Mouse (Mus musculus): Measurements from ENCODE around the gene Vmn1r218. TPM values are rescaled to one million over a fixed set of nuclear protein-coding genes. Genes with fewer than 3 reads are reported as not detected.

Vmn1r218 gene
- total and polyA plus RNA-seq, 3 experiments: not detected

DNA sequence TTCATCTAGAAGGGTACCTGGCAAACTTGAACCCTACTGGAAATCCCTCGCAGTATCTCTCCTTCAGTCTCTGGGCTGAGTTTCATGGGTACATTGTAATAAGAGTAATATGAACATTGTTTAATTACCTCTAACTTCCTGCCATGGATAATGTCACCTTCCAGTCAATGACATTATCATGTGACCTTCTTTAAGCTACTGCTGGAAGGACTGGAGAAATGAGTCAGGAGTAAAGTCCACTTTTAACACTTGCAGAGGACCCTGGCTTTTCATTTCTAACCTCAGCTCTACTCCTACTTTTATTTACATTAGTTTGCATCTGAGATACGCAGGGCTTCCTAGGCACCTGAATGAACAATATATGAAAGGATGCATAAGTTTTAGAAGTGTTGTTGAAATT is 12.3 kb upstream of the Vmn1r218 start:
- Histone ChIP-seq H3K4me1 (ENCODE audit: control insufficient read depth in 1 of 2, insufficient read depth in 2 of 2) (no peaks in the 10 kb centered on the region), H3K4me3 (replicated peaks in 1 of 3; ENCODE audit: low read depth in 2 of 3, low read length in 2 of 3, poor library complexity in 1 of 3) (no peak overlapping the region), H3K27me3 (replicated peaks) (no peaks in the 10 kb centered on the region), H3K4me2 (ENCODE audit: insufficient read depth, low read depth, poor library complexity, severe bottlenecking) (no peak overlapping the region), H3K9me3 (replicated peaks; ENCODE audit: low read length) (no peaks in the 10 kb centered on the region), H3K9ac (ENCODE audit: insufficient read depth, low read depth) (no peak overlapping the region), H3K27ac (ENCODE audit: insufficient read depth, low read depth) (no peak overlapping the region), H3K36me3 (replicated peaks in 1 of 2; ENCODE audit: control insufficient read depth in 1 of 2, insufficient read depth in 1 of 2, low read length in 1 of 2) (no peaks in the 10 kb centered on the region), H3K79me2 (replicated peaks; ENCODE audit: control insufficient read depth, extremely low read depth, insufficient read depth, poor library complexity, severe bottlenecking) (no peaks in the 10 kb centered on the region)
- TF ChIP-seq ZC3H11A (IDR thresholded peaks at IDR 0.05; ENCODE audit: low read depth, low read length) (no peak), RAD21 (IDR thresholded peaks at IDR 0.05; ENCODE audit: low read depth, low read length) (no peak), POLR2A (IDR thresholded peaks at IDR 0.05; ENCODE audit: low read depth, low read length) (no peak), USF1 (IDR thresholded peaks at IDR 0.05; ENCODE audit: low read depth, low read length) (no peak), ZNF384 (IDR thresholded peaks at IDR 0.05; ENCODE audit: low read depth, low read length) (no peak), CHD1 (IDR thresholded peaks at IDR 0.05; ENCODE audit: low read depth, low read length) (no peak), UBTF (IDR thresholded peaks at IDR 0.05; ENCODE audit: low read depth, low read length) (no peak), ZKSCAN1 (IDR thresholded peaks at IDR 0.05; ENCODE audit: borderline replicate concordance, low read depth, low read length) (no peak)
- dilution Hi-C loops (cut with MboI; ENCODE audit: extremely low pct_ligation_motif_present, extremely low pct_unique_long_range_greater_than_20kb, low sequenced_read_pairs) (no loop called here), in situ Hi-C loops (cut with MboI; ENCODE audit: low pct_ligation_motif_present, low pct_unique_long_range_greater_than_20kb, low sequenced_read_pairs) (no loop called here)
- no peak for DNase-seq (ENCODE audit: extremely low read depth)

DNA sequence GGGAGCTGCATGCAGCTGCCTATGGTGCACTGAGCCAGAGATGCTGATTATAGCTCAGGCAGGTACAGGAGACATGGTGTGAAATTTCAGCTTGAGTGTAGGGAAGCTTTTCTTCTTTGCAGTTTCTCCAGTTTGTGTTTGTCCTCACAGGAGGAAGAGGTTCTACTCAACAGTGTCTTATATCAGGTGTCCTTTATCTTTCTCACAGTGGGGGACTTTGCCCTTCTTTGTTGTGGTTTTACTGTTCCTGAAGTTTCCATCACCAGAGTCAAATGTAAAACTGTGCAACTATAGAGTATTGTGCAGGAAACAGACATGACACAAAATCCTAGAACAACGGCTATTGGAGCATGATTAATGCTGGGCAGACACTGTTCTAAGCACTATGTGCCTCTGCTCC is 546 bp downstream of the Vmn1r218 start:
- dilution Hi-C loops (cut with MboI; ENCODE audit: extremely low pct_ligation_motif_present, extremely low pct_unique_long_range_greater_than_20kb, low sequenced_read_pairs) (no loop called here), in situ Hi-C loops (cut with MboI; ENCODE audit: low pct_ligation_motif_present, low pct_unique_long_range_greater_than_20kb, low sequenced_read_pairs) (no loop called here)
- TF ChIP-seq CHD2 (IDR thresholded peaks at IDR 0.05; ENCODE audit: low read length): no peak
- TF ChIP-seq POLR2A (IDR thresholded peaks at IDR 0.05; ENCODE audit: low read depth, low read length): no peak
- TF ChIP-seq SIN3A (IDR thresholded peaks at IDR 0.05; ENCODE audit: low read length): no peak
- TF ChIP-seq ELF1 (IDR thresholded peaks at IDR 0.05; ENCODE audit: low read depth, low read length): no peak
- no peaks in the 10 kb centered on the region for H3K36me3 ChIP-seq (replicated peaks in 1 of 2; ENCODE audit: control insufficient read depth in 1 of 2, insufficient read depth in 1 of 2, low read length in 1 of 2)
- no peak overlapping the region for H3K4me3 ChIP-seq (replicated peaks in 1 of 3; ENCODE audit: low read depth in 2 of 3, low read length in 2 of 3, poor library complexity in 1 of 3)
- no peak overlapping the region for H3K9ac ChIP-seq (ENCODE audit: insufficient read depth, low read depth)
- no peaks in the 10 kb centered on the region for H3K27me3 ChIP-seq (replicated peaks)
- H3K9me3 ChIP-seq (replicated peaks; ENCODE audit: low read length): no peaks in the 10 kb centered on the region
- H3K4me2 ChIP-seq (ENCODE audit: insufficient read depth, low read depth, poor library complexity, severe bottlenecking): no peak overlapping the region
- H3K4me1 ChIP-seq (ENCODE audit: control insufficient read depth in 1 of 2, insufficient read depth in 2 of 2): no peaks in the 10 kb centered on the region
- no peaks in the 10 kb centered on the region for H3K79me2 ChIP-seq (replicated peaks; ENCODE audit: control insufficient read depth, extremely low read depth, insufficient read depth, poor library complexity, severe bottlenecking)
- no peak overlapping the region for H3K27ac ChIP-seq (ENCODE audit: insufficient read depth, low read depth)
- DNase-seq (ENCODE audit: extremely low read depth): no peak

DNA sequence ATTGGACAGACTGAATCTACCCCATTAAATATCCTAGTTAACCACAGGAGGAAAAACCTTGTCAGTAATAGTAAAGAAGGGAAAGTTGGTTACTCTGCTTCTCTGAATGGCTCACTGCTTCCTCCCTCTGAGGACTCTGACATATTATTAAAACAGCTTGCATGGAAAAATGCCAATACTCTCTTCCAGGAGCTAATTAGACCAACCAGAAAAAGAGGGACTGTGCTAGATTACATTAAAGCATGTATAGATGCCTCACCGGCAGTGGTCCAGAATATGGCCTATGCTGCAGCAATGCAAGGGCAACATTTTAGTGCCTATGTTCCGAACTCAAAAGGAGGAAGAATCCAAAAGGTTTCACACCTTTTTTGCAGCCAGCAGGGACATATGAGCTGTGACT is 5.9 kb downstream of the Vmn1r218 start:
- H3K27me3 ChIP-seq (replicated peaks): no peaks in the 10 kb centered on the region
- no peak for TF ChIP-seq CTCF (conservative IDR thresholded peaks at IDR 0.05 in 1 of 2, IDR thresholded peaks at IDR 0.05 in 1 of 2; ENCODE audit: low read depth in 2 of 2, low read length in 2 of 2)
- TF ChIP-seq CHD1 (IDR thresholded peaks at IDR 0.05; ENCODE audit: low read depth, low read length): no peak
- TF ChIP-seq MAZ (IDR thresholded peaks at IDR 0.05; ENCODE audit: low read depth, low read length): no peak
- TF ChIP-seq SMC3 (IDR thresholded peaks at IDR 0.05; ENCODE audit: low read depth, low read length): no peak
- no peak for TF ChIP-seq PAX5 (IDR thresholded peaks at IDR 0.05; ENCODE audit: low read length)
- no peak for TF ChIP-seq ZNF384 (IDR thresholded peaks at IDR 0.05; ENCODE audit: low read depth, low read length)
- TF ChIP-seq E2F4 (IDR thresholded peaks at IDR 0.05; ENCODE audit: insufficient replicate concordance, low read depth, low read length): no peak
- TF ChIP-seq CHD2 (IDR thresholded peaks at IDR 0.05; ENCODE audit: low read length): no peak
- TF ChIP-seq EP300 (IDR thresholded peaks at IDR 0.05; ENCODE audit: low read length): no peak
- no peak for TF ChIP-seq IRF4 (IDR thresholded peaks at IDR 0.05; ENCODE audit: low read depth, low read length)
- no peak for TF ChIP-seq USF2 (conservative IDR thresholded peaks at IDR 0.05; ENCODE audit: low read depth, low read length)
- TF ChIP-seq POLR2A (IDR thresholded peaks at IDR 0.05; ENCODE audit: low read depth, low read length): no peak
- TF ChIP-seq ETS1 (conservative IDR thresholded peaks at IDR 0.05; ENCODE audit: low read depth, low read length): no peak
- TF ChIP-seq UBTF (IDR thresholded peaks at IDR 0.05; ENCODE audit: low read depth, low read length): no peak
- TF ChIP-seq JUN (IDR thresholded peaks at IDR 0.05; ENCODE audit: insufficient read depth, low read depth, low read length): no peak
- no peak for TF ChIP-seq KAT2A (IDR thresholded peaks at IDR 0.05; ENCODE audit: insufficient replicate concordance, low read length)
- dilution Hi-C loops (cut with MboI; ENCODE audit: extremely low pct_ligation_motif_present, extremely low pct_unique_long_range_greater_than_20kb, low sequenced_read_pairs): no loop called here
- no peaks in the 10 kb centered on the region for H3K4me1 ChIP-seq (ENCODE audit: control insufficient read depth in 1 of 2, insufficient read depth in 2 of 2)
- H3K4me3 ChIP-seq (replicated peaks in 1 of 3; ENCODE audit: low read depth in 2 of 3, low read length in 2 of 3, poor library complexity in 1 of 3): no peak overlapping the region
- no peak overlapping the region for H3K9ac ChIP-seq (ENCODE audit: insufficient read depth, low read depth)
- no peaks in the 10 kb centered on the region for H3K36me3 ChIP-seq (replicated peaks in 1 of 2; ENCODE audit: control insufficient read depth in 1 of 2, insufficient read depth in 1 of 2, low read length in 1 of 2)
- no peak overlapping the region for H3K4me2 ChIP-seq (ENCODE audit: insufficient read depth, low read depth, poor library complexity, severe bottlenecking)
- DNase-seq (ENCODE audit: extremely low read depth): no peak
- in situ Hi-C loops (cut with MboI; ENCODE audit: low pct_ligation_motif_present, low pct_unique_long_range_greater_than_20kb, low sequenced_read_pairs): no loop called here
- H3K79me2 ChIP-seq (replicated peaks; ENCODE audit: control insufficient read depth, extremely low read depth, insufficient read depth, poor library complexity, severe bottlenecking): no peaks in the 10 kb centered on the region
- no peak overlapping the region for H3K27ac ChIP-seq (ENCODE audit: insufficient read depth, low read depth)
- no peaks in the 10 kb centered on the region for H3K9me3 ChIP-seq (replicated peaks; ENCODE audit: low read length)
